In the genomic region with DNA sequence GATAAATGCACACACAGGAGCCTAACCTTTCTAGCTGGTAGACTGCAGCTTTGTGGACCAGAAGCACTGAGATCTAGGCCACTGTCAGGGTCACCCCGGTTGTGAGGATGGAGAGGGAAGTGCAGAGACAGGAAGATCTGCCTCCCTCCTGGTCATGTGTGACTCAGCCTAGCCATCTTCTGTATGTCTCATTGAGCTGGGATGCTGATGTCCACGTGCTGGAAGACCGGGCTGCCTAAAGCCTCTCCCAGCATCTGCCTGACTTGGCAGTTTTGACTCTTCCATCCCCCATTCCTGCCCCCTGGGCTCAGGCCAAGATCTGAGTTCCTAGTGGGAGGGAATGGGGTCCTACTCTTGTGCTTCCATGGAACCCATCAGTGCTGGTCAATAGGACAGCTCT, we compare ENCODE assay signal across 17 mouse cellular contexts.
"Had no signal": no experiment of that assay in that cellular context is flagged by ENCODE, and none has a peak within 500 bp of the region (broad histone marks: within the 10 kb centered on the region; RNA-seq: fewer than 3 reads in every experiment).

No protein-coding gene starts in this region.

- H3K27me3 ChIP-seq: liver, embryonic 13.5 days; liver, embryonic 15.5 days; midbrain, embryonic 15.5 days had no signal

- H3K27ac ChIP-seq: liver, embryonic 13.5 days; liver, embryonic 15.5 days; lung, embryonic 15.5 days; macrophage; midbrain, embryonic 12.5 days; midbrain, embryonic 15.5 days; stomach, embryonic 15.5 days; stomach, postnatal 0 days had no signal

- H3K9me3 ChIP-seq: liver, embryonic 13.5 days; liver, embryonic 15.5 days; lung, embryonic 15.5 days; midbrain, embryonic 15.5 days; neural tube, embryonic 13.5 days; stomach, embryonic 15.5 days had no signal

- H3K4me2 ChIP-seq: liver, embryonic 13.5 days; liver, embryonic 15.5 days; lung, embryonic 15.5 days; midbrain, embryonic 12.5 days; midbrain, embryonic 15.5 days; neural tube, embryonic 13.5 days; stomach, embryonic 15.5 days had no signal

- H3K4me1 ChIP-seq: liver, embryonic 13.5 days; liver, embryonic 15.5 days had no signal

- DNase-seq: liver, embryonic 13.5 days; liver, postnatal 0 days; lung, adult 2 months; lung, postnatal 14 days; lung, postnatal 36 days; right cerebral cortex, postnatal 14 days; thymus, postnatal 14 days; thymus, postnatal 36 days had no signal

- ATAC-seq: liver, postnatal 0 days; lung, postnatal 0 days; midbrain, embryonic 15.5 days had no signal

- H3K36me3 ChIP-seq: liver, embryonic 13.5 days; liver, embryonic 15.5 days; lung, embryonic 15.5 days; midbrain, embryonic 12.5 days; midbrain, embryonic 15.5 days; neural tube, embryonic 13.5 days; stomach, embryonic 15.5 days had no signal

- H3K9ac ChIP-seq: liver, embryonic 13.5 days; liver, embryonic 15.5 days; liver, postnatal 0 days; lung, embryonic 15.5 days; midbrain, embryonic 12.5 days; midbrain, embryonic 15.5 days; neural tube, embryonic 13.5 days; stomach, embryonic 15.5 days had no signal

- H3K4me3 ChIP-seq: liver, embryonic 13.5 days; liver, embryonic 15.5 days; lung, embryonic 15.5 days; midbrain, embryonic 12.5 days; midbrain, embryonic 15.5 days; neural tube, embryonic 13.5 days; stomach, embryonic 15.5 days had no signal
